Comparison of ENCODE assay signal across 11 mouse cellular contexts in the genomic region with DNA sequence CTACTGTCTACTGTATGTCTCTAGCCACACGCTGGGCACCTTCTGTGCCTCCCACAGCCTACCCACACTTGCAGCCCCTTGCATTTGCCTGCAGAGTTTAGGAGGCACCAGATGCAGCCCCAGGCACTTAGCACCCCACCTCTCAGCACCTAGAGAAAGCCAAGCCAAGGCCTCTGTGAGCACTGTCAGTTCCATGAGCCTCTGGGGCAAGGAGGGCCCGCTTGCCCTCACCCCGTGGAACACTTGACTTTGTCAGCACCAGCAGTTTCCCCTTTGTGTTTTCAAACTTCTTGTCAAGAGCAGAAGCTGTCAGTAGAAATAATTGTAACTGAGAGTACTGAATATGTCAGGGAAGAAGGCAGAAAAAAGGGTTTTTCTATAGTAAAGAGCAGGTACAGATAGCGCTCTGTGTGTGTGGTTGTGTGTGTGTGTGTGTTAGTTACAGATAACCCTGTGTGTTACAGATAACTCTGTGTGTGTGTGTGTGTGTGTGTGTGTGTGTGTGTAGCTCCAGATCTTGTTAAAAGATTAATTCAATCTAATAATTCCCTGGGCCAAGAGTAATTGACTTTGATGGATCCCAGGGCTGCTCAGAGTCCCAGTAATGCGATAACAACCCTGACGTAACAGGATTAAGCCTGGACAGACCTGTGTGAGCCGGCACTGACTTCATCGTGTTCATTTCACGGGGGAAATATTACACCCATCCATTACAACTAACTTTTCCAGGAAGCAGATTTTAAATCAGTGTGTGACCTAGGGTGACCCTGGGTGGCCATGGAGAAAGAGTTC. TPM values are rescaled to one million over a fixed set of nuclear protein-coding genes. Genes with fewer than 3 reads are reported as not detected.
A peak's percentile ranks its signal among the peaks of the same experiment; 100 is the strongest.
DNase-seq lines count a peak whose midpoint lies in the region; ATAC-seq lines count a peak whose summit lies in the region.
"Had no signal": no experiment of that assay in that cellular context is flagged by ENCODE, and none has a peak within 500 bp of the region (broad histone marks: within the 10 kb centered on the region; RNA-seq: fewer than 3 reads in every experiment).

No protein-coding gene starts in this region.

- peak; percentile 44 for ATAC-seq in heart, embryonic 13.5 days (ENCODE audit: extremely low read depth, insufficient number of reproducible peaks, low FRiP score, low TSS enrichment)
- ATAC-seq in embryonic facial prominence, embryonic 13.5 days (ENCODE audit: insufficient number of reproducible peaks, insufficient read depth, low FRiP score, low TSS enrichment, low read depth), result no peak
- ATAC-seq in liver, embryonic 13.5 days (ENCODE audit: low read depth), result peak; percentile 58

- no peaks in the 10 kb centered on the region for H3K9me3 ChIP-seq in heart, embryonic 13.5 days
- no peaks in the 10 kb centered on the region for H3K9me3 ChIP-seq in embryonic facial prominence, embryonic 13.5 days
- H3K9me3 ChIP-seq in liver, embryonic 13.5 days (replicated peaks), result no peaks in the 10 kb centered on the region

- peaks cover 38% of the 10 kb centered on the region for H3K4me1 ChIP-seq in heart, embryonic 13.5 days
- peaks cover 10% of the 10 kb centered on the region; the same call in 1 of the 2 replicates for H3K4me1 ChIP-seq in embryonic facial prominence, embryonic 13.5 days
- peaks cover 42% of the 10 kb centered on the region for H3K4me1 ChIP-seq in liver, embryonic 13.5 days (replicated peaks)

- intact Hi-C loops in heart, postnatal 36 days (cut with DNase I), result no loop called here

- H3K27ac ChIP-seq in heart, embryonic 13.5 days (replicated peaks), result peak overlapping the region; percentile 83
- no peak overlapping the region for H3K27ac ChIP-seq in embryonic facial prominence, embryonic 13.5 days
- H3K27ac ChIP-seq in liver, embryonic 13.5 days, result peak overlapping the region; percentile 66

- no peaks in the 10 kb centered on the region for H3K27me3 ChIP-seq in heart, embryonic 13.5 days (replicated peaks)
- no peaks in the 10 kb centered on the region for H3K27me3 ChIP-seq in embryonic facial prominence, embryonic 13.5 days
- no peaks in the 10 kb centered on the region for H3K27me3 ChIP-seq in liver, embryonic 13.5 days

- H3K4me3 ChIP-seq in heart, embryonic 13.5 days, result no peak overlapping the region
- no peak overlapping the region for H3K4me3 ChIP-seq in embryonic facial prominence, embryonic 13.5 days
- no peak overlapping the region for H3K4me3 ChIP-seq in liver, embryonic 13.5 days (replicated peaks)

- H3K9ac ChIP-seq in heart, embryonic 13.5 days, result peak overlapping the region; percentile 47; the same call in 1 of the 2 replicates
- peak overlapping the region; percentile 49 for H3K9ac ChIP-seq in embryonic facial prominence, embryonic 13.5 days
- peak overlapping the region; percentile 47; the same call in 1 of the 2 replicates for H3K9ac ChIP-seq in liver, embryonic 13.5 days

- H3K4me2 ChIP-seq in heart, embryonic 13.5 days, result peak overlapping the region; percentile 37
- no peak overlapping the region for H3K4me2 ChIP-seq in embryonic facial prominence, embryonic 13.5 days
- no peak overlapping the region for H3K4me2 ChIP-seq in liver, embryonic 13.5 days

- H3K36me3 ChIP-seq in heart, embryonic 13.5 days, result peaks cover 85% of the 10 kb centered on the region
- H3K36me3 ChIP-seq in embryonic facial prominence, embryonic 13.5 days, result peaks cover 85% of the 10 kb centered on the region
- H3K36me3 ChIP-seq in liver, embryonic 13.5 days, result peaks cover 92% of the 10 kb centered on the region

- WGBS in heart, embryonic 13.5 days, result 37% methylated on average over 9 of the region's 9 CpGs
- 51% methylated on average over 9 of the region's 9 CpGs for WGBS in embryonic facial prominence, embryonic 13.5 days
- WGBS in liver, embryonic 13.5 days (ENCODE audit: insufficient replicate concordance), result 67% methylated on average over 9 of the region's 9 CpGs

- DNase-seq in heart, postnatal 36 days, result no peak
- peak; percentile 96 for DNase-seq in MN1 (ENCODE audit: low spot score)
- no peak for DNase-seq in liver, embryonic 13.5 days
- no peak for DNase-seq in B cell, adult 2 months
- DNase-seq in ovary, postnatal 10 days (ENCODE audit: low spot score), result no peak
- no peak for DNase-seq in layer of hippocampus, adult 11-12 months (ENCODE audit: low spot score)
- DNase-seq: gastrocnemius, postnatal 36 days; lung, postnatal 36 days; thymus, postnatal 4 days had no signal

RNA-seq across cellular contexts. Expression of a gene that starts 25.9 kb away (rescaled TPM):
- 10.9 and 11.2 TPM in 2 replicates for polyA plus RNA-seq in heart, embryonic 13.5 days (2015; fragmentation: Nextera tagmentation; extraction: Ambion mirVana)
- total RNA-seq in heart, postnatal 36 days (2021), result 1 to 10 TPM; 6.8 to 6.9 TPM
- polyA plus RNA-seq in embryonic facial prominence, embryonic 13.5 days (2015; fragmentation: Nextera tagmentation; extraction: Ambion mirVana), result 24.2 and 27.2 TPM in 2 replicates
- polyA plus RNA-seq in liver, embryonic 13.5 days (2015; fragmentation: Nextera tagmentation; extraction: Ambion mirVana), result 4.4 and 5.2 TPM in 2 replicates
